Mouse (Mus musculus): ENCODE data around the gene Cops9. TPM values are rescaled to one million over a fixed set of nuclear protein-coding genes. Genes with fewer than 3 reads are reported as not detected.

Gene Cops9
- total and polyA plus RNA-seq, 2 experiments from 2014 or later: 202 to 569 TPM

DNA sequence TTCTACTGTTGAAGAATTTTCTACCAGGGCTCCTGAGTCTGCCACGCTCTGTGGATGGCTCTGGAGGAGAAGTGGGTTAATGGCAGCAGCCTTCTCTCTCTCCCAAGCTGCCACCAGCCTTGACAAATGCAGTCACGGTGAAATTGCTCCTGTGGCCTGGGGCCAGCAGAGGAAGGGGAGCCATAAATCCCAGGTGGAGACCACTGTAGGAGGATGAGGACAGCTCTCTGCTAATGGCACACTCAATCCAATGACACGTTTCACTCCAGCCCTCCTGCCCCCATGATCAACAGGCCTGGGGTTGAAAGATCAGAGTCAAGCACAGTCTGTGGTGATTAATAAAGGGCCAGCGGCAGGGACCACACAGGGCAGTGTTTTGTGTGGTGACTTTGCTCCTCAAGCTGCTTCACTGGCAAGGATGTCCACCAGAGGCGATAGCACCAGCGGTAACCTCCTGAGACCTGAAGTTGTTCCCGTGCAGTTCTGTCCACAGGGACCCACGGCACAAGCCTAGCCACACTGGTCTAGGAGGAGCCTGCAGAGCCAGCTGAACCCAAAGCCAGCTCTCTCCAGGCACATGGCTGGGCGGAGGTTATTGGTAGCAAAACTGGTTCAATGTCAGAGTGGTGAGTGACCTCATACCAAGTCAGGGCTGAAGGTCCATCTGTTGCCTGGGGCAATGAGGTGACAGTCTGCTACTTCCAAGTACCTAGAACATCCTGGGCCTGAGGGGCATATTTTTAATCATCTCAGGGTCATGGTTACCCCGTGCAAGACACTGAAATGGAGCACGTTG, 15.4 kb upstream of the Cops9 start:
- ATAC-seq: no peak
- no peak overlapping the region for H3K4me3 ChIP-seq (ENCODE audit: low read depth, low read length)
- no peak overlapping the region for H3K9ac ChIP-seq
- H3K27me3 ChIP-seq (ENCODE audit: insufficient read depth, low read length): no peaks in the 10 kb centered on the region
- TF ChIP-seq CTCF (IDR thresholded peaks at IDR 0.05; ENCODE audit: low read depth): no peak
- 79% methylated on average over 11 of the region's 11 CpGs for WGBS
- no peaks in the 10 kb centered on the region for H3K36me3 ChIP-seq (ENCODE audit: insufficient read depth)
- H3K4me1 ChIP-seq (ENCODE audit: insufficient read depth): no peaks in the 10 kb centered on the region
- no peak for DNase-seq
- H3K9me3 ChIP-seq (ENCODE audit: low read length): no peaks in the 10 kb centered on the region
- H3K27ac ChIP-seq (ENCODE audit: low read depth, low read length): no peak overlapping the region
- H3K4me2 ChIP-seq (ENCODE audit: low read depth): no peak overlapping the region

DNA sequence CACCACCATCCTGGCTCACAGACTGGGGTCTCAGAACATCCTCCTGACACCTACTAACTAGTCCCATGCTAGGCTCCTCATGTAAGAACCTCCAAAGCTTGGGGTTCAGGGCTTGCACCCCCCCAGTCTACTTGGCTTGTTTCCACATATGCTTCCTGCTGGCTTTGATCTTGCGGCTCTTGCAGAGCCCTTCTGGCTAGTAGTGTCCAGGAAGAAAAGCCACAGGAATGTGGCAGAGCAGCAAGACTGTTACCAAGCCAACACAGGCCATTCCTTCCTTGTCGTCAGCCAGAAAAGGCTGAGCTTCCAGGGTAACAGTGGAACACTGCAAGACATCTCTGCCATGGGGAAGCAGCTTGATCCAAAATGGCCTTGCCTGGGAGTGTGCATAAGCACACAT, 12.9 kb upstream of the Cops9 start:
- no peak for TF ChIP-seq CTCF (IDR thresholded peaks at IDR 0.05; ENCODE audit: low read depth)
- Histone ChIP-seq H3K4me1 (ENCODE audit: insufficient read depth) (no peaks in the 10 kb centered on the region), H3K9ac (no peak overlapping the region), H3K36me3 (ENCODE audit: insufficient read depth) (no peaks in the 10 kb centered on the region), H3K27ac (ENCODE audit: low read depth, low read length) (no peak overlapping the region), H3K27me3 (ENCODE audit: insufficient read depth, low read length) (no peaks in the 10 kb centered on the region), H3K4me2 (ENCODE audit: low read depth) (no peak overlapping the region), H3K9me3 (ENCODE audit: low read length) (no peaks in the 10 kb centered on the region), H3K4me3 (ENCODE audit: low read depth, low read length) (no peak overlapping the region)
- DNase-seq (no peak), ATAC-seq (no peak)
- 59% methylated on average over 2 of the region's 2 CpGs for WGBS

DNA sequence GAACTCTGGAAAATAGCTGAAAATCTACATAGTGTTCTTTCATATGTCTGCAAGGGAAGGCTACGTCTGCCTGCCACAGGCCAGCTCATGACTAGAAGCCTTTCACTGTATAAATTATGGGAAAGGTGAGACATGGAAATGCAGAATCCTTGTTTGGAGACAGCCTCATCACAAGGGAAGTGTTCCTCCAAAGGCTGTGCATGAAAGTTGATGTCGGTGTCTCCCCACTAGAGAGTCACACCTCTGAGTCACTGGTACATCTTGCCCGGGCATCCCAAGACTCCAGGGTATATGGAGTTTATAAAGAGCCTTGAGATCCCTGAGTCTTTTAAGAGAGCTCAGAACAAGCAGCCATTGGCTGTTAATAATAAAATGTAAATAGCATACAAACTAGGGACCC, 11.4 kb upstream of the Cops9 start:
- H3K4me3 ChIP-seq (ENCODE audit: low read depth, low read length): no peak overlapping the region
- 92% methylated on average over 3 of the region's 3 CpGs for WGBS
- no peaks in the 10 kb centered on the region; the same call in 1 of the 2 replicates for H3K27me3 ChIP-seq (ENCODE audit: insufficient read depth, low read length)
- no peak overlapping the region for H3K9ac ChIP-seq
- no peaks in the 10 kb centered on the region for H3K9me3 ChIP-seq (ENCODE audit: low read length)
- DNase-seq (no peak), ATAC-seq (no peak)
- TF ChIP-seq CTCF (IDR thresholded peaks at IDR 0.05; ENCODE audit: low read depth): no peak
- H3K36me3 ChIP-seq (ENCODE audit: insufficient read depth): no peaks in the 10 kb centered on the region
- no peak overlapping the region for H3K4me2 ChIP-seq (ENCODE audit: low read depth)
- H3K27ac ChIP-seq (ENCODE audit: low read depth, low read length): no peak overlapping the region
- no peaks in the 10 kb centered on the region for H3K4me1 ChIP-seq (ENCODE audit: insufficient read depth)

DNA sequence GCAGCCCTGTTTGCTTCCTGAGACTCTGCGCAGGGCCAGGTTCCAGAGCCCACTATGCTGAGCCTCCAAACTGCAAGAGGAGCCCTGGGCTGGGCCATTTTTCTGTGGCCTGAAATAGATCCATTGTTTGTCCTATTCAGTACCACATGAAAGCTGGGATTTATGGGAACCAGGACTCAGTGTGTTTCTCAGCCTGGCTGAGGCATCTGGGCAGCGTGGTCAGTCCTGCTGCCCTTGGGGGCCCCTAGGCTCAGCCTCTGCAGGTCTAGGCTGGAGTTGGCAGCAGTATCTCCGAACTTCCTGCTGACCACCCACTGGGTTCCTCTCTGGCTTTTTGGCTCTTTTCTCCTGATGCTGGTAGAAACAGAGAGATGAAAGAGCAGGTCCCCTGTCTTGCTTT, 9.7 kb upstream of the Cops9 start:
- Histone ChIP-seq H3K27ac (ENCODE audit: low read depth, low read length) (no peak overlapping the region), H3K9ac (no peak overlapping the region), H3K4me1 (ENCODE audit: insufficient read depth) (no peaks in the 10 kb centered on the region), H3K4me2 (ENCODE audit: low read depth) (no peak overlapping the region), H3K36me3 (ENCODE audit: insufficient read depth) (no peaks in the 10 kb centered on the region), H3K27me3 (ENCODE audit: insufficient read depth, low read length) (no peaks in the 10 kb centered on the region; the same call in 1 of the 2 replicates), H3K9me3 (ENCODE audit: low read length) (no peaks in the 10 kb centered on the region), H3K4me3 (ENCODE audit: low read depth, low read length) (no peak overlapping the region)
- WGBS: 42% methylated on average over 3 of the region's 3 CpGs
- DNase-seq: no peak
- no peak for TF ChIP-seq CTCF (IDR thresholded peaks at IDR 0.05; ENCODE audit: low read depth)
- ATAC-seq: 0 out of 2 replicates have a peak, but pooled peaks have one; percentile 8

DNA sequence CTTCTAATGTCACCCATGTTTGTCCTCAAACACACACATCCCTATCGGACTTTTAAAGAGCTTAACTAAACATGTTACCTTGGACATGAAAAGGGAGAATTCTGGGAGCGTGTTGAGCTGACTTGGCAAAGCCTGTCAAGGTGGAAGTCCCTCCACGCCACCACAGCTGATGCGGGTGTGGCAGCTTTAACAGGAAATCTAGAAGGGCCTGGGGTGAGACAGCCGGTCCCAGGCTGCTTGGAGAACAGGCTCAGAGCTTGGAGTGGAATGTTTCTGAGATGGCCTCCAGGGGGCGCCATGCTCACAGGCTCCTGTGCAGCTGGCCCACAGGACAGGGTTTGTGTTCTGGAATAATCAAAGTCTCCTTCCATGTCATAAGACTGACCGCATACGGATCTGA, 6.9 kb upstream of the Cops9 start, which contains the start of gene Otos:
Otos (minus strand) TSS at position 169 of the 400 bp plus-strand sequence.
- no peak within 1 kb of the TSS for H3K4me2 ChIP-seq (ENCODE audit: low read depth)
- 25% methylated on average over 8 of the region's 8 CpGs for WGBS
- ATAC-seq: peak; percentile 74
- no peak within 1 kb of the TSS for H3K27ac ChIP-seq (ENCODE audit: low read depth, low read length)
- no peaks in the 10 kb centered on the region for H3K9me3 ChIP-seq (ENCODE audit: low read length)
- H3K4me3 ChIP-seq (ENCODE audit: low read depth, low read length): no peak within 1 kb of the TSS
- TF ChIP-seq CTCF (IDR thresholded peaks at IDR 0.05; ENCODE audit: low read depth): peak; percentile 83
- no peaks in the 10 kb centered on the region for H3K36me3 ChIP-seq (ENCODE audit: insufficient read depth)
- H3K9ac ChIP-seq: no peak within 1 kb of the TSS
- DNase-seq: peak; percentile 81
- no peaks in the 10 kb centered on the region for H3K4me1 ChIP-seq (ENCODE audit: insufficient read depth)
- H3K27me3 ChIP-seq (ENCODE audit: insufficient read depth, low read length): no peaks in the 10 kb centered on the region; the same call in 1 of the 2 replicates

DNA sequence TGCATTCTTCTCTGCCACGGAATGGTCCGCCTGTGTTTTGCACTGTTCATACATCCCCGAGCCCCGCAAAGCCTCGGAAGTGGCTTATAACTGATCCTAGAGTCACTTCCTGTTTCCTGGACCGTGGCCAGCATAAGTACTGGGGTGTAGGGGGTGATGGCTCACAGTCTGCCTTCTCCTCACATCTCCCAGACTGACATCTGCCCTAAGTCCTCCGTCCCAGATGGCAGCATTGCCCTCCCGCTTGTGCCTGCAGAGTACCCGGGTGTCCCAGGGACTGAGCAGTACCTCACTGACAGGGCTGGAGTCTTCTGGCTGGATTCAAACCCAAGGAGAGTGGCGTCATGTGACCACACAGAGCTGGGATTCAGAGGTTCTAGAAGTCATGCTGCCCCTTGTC, 6.4 kb upstream of the Cops9 start:
- WGBS: 52% methylated on average over 10 of the region's 10 CpGs
- ATAC-seq: no peak

DNA sequence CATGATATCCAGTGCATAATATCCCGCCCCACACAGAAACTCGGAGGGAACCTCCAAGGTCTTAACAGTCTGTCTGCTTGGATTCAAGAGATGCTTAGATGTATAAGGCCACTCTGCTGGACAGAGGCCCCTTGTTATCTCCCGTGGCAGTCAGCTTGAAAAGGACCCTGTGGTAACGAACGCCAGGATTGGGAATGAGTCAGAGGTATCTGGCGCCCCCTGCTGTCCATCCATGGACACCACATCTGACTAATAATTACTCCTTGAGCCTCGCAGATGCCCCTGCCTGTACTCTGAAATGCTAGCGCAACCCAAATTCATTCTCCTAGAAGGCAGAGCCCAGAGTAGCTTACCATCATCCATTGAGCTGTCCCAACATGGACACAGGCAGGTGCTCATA, 6.0 kb upstream of the Cops9 start:
- Histone ChIP-seq H3K36me3 (ENCODE audit: insufficient read depth) (no peaks in the 10 kb centered on the region), H3K4me3 (ENCODE audit: low read depth, low read length) (no peak overlapping the region), H3K9me3 (ENCODE audit: low read length) (no peaks in the 10 kb centered on the region), H3K4me1 (ENCODE audit: insufficient read depth) (no peaks in the 10 kb centered on the region), H3K27me3 (ENCODE audit: insufficient read depth, low read length) (no peaks in the 10 kb centered on the region; the same call in 1 of the 2 replicates), H3K4me2 (ENCODE audit: low read depth) (no peak overlapping the region), H3K27ac (ENCODE audit: low read depth, low read length) (no peak overlapping the region), H3K9ac (no peak overlapping the region)
- DNase-seq (peak; percentile 88), ATAC-seq (peak; percentile 58)
- WGBS: 7% methylated on average over 8 of the region's 8 CpGs
- TF ChIP-seq CTCF (IDR thresholded peaks at IDR 0.05; ENCODE audit: low read depth): peak; percentile 90

More for the DNA sequence above, 6.4 kb upstream of the Cops9 start:
- Histone ChIP-seq H3K9me3 (ENCODE audit: low read length) (no peaks in the 10 kb centered on the region), H3K36me3 (ENCODE audit: insufficient read depth) (no peaks in the 10 kb centered on the region), H3K4me1 (ENCODE audit: insufficient read depth) (no peaks in the 10 kb centered on the region), H3K4me3 (ENCODE audit: low read depth, low read length) (no peak overlapping the region), H3K4me2 (ENCODE audit: low read depth) (no peak overlapping the region), H3K9ac (no peak overlapping the region), H3K27ac (ENCODE audit: low read depth, low read length) (no peak overlapping the region), H3K27me3 (ENCODE audit: insufficient read depth, low read length) (no peaks in the 10 kb centered on the region; the same call in 1 of the 2 replicates)
- no peak for DNase-seq
- TF ChIP-seq CTCF (IDR thresholded peaks at IDR 0.05; ENCODE audit: low read depth): no peak
